Mouse (Mus musculus): ENCODE data around the gene Tpx2. TPM values are rescaled to one million over a fixed set of nuclear protein-coding genes. Genes with fewer than 3 reads are reported as not detected.

Tpx2 gene
- polyA plus RNA-seq, 1 experiment = 16.1 TPM

DNA sequence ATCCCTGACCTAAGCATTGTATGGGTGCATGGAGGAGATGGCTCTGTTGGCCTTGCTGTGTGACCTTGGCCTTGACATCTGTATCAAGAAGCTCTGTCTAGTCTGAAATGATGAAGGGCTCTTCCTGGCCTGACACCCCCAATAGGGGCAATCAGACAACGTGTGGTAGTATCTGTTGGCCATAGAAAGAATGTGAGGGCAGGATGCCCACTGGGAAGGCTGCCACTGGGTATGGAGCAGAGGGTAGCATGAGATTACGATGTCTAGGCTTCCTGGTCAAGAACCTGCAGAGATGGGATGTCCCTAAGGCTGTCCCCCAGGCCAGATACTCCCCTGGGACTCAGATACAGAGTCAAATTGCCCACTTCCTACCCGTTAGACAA is 81.2 kb downstream of the Tpx2 start:
- DNase-seq = no peak
- no peaks in the 10 kb centered on the region for H3K36me3 ChIP-seq (ENCODE audit: control insufficient read depth, insufficient read depth, low read length)
- WGBS = 88% methylated on average over 3 of the region's 3 CpGs
- TF ChIP-seq POLR2A (IDR thresholded peaks at IDR 0.05; ENCODE audit: control insufficient read depth, extremely low read depth, insufficient read depth, low read length, poor library complexity) (no peak), CTCF (IDR thresholded peaks at IDR 0.05; ENCODE audit: borderline replicate concordance, control insufficient read depth, extremely low read depth, insufficient read depth, low read length, poor library complexity) (no peak)
- H3K4me3 ChIP-seq (ENCODE audit: control insufficient read depth, insufficient read depth, low read length) = no peak overlapping the region
- H3K4me1 ChIP-seq (replicated peaks; ENCODE audit: control insufficient read depth, insufficient read depth, low read length) = no peaks in the 10 kb centered on the region
- H3K27me3 ChIP-seq (ENCODE audit: control insufficient read depth, insufficient read depth, low read length) = no peaks in the 10 kb centered on the region
- H3K27ac ChIP-seq (ENCODE audit: control insufficient read depth, insufficient read depth, low read length) = no peak overlapping the region

- 42% methylated on average over 2 of the region's 2 CpGs for WGBS
- Histone ChIP-seq H3K4me1 (replicated peaks; ENCODE audit: control insufficient read depth, insufficient read depth, low read length) (no peaks in the 10 kb centered on the region), H3K36me3 (ENCODE audit: control insufficient read depth, insufficient read depth, low read length) (no peaks in the 10 kb centered on the region), H3K27me3 (ENCODE audit: control insufficient read depth, insufficient read depth, low read length) (no peaks in the 10 kb centered on the region), H3K27ac (ENCODE audit: control insufficient read depth, insufficient read depth, low read length) (no peak overlapping the region), H3K4me3 (ENCODE audit: control insufficient read depth, insufficient read depth, low read length) (no peak overlapping the region)
- TF ChIP-seq CTCF (IDR thresholded peaks at IDR 0.05; ENCODE audit: borderline replicate concordance, control insufficient read depth, extremely low read depth, insufficient read depth, low read length, poor library complexity) (no peak), POLR2A (IDR thresholded peaks at IDR 0.05; ENCODE audit: control insufficient read depth, extremely low read depth, insufficient read depth, low read length, poor library complexity) (no peak)
- no peak for DNase-seq
These were observed 82.5 kb downstream of the Tpx2 start for GRCm38 (mm10) chr2:152930276-152930675.

- H3K27me3 ChIP-seq (ENCODE audit: control insufficient read depth, insufficient read depth, low read length) = no peaks in the 10 kb centered on the region
- no peak overlapping the region for H3K27ac ChIP-seq (ENCODE audit: control insufficient read depth, insufficient read depth, low read length)
- no peak for DNase-seq
- no peaks in the 10 kb centered on the region for H3K4me1 ChIP-seq (replicated peaks; ENCODE audit: control insufficient read depth, insufficient read depth, low read length)
- 92% methylated on average over 12 of the region's 12 CpGs for WGBS
- no peak overlapping the region for H3K4me3 ChIP-seq (ENCODE audit: control insufficient read depth, insufficient read depth, low read length)
- H3K36me3 ChIP-seq (ENCODE audit: control insufficient read depth, insufficient read depth, low read length) = no peaks in the 10 kb centered on the region
- TF ChIP-seq CTCF (IDR thresholded peaks at IDR 0.05; ENCODE audit: borderline replicate concordance, control insufficient read depth, extremely low read depth, insufficient read depth, low read length, poor library complexity) (no peak), POLR2A (IDR thresholded peaks at IDR 0.05; ENCODE audit: control insufficient read depth, extremely low read depth, insufficient read depth, low read length, poor library complexity) (no peak)
These were observed 83.8 kb downstream of the Tpx2 start for GRCm38 (mm10) chr2:152931456-152932160.

DNA sequence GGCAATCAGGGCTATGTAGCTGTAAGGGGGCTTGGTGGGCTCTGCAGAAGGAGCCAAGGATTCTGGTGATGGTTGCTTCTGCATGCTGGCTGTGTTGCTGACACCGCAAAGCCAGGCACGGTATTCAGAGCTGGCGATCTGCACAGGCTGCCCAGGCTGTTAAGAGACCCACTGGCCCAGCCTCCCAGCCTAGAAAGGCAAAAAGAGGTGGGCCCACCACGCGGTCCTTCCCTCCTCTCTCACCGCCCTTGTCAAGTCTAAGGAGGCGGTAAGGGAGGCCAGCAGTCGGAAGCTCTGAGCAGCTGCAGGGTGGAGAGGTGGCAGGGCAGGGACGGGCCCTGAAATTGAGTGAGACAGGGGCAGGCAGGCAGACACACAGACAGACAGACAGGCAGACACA is 85.3 kb downstream of the Tpx2 start, which contains the start of gene Foxs1:
Foxs1 (minus strand) TSS at position 161 of the 400 bp plus-strand sequence.
- TF ChIP-seq CTCF (IDR thresholded peaks at IDR 0.05; ENCODE audit: borderline replicate concordance, control insufficient read depth, extremely low read depth, insufficient read depth, low read length, poor library complexity) = no peak
- no peak for TF ChIP-seq POLR2A (IDR thresholded peaks at IDR 0.05; ENCODE audit: control insufficient read depth, extremely low read depth, insufficient read depth, low read length, poor library complexity)
- H3K4me1 ChIP-seq (replicated peaks; ENCODE audit: control insufficient read depth, insufficient read depth, low read length) = no peaks in the 10 kb centered on the region
- H3K4me3 ChIP-seq (ENCODE audit: control insufficient read depth, insufficient read depth, low read length) = no peak within 1 kb of the TSS
- 22% methylated on average over 9 of the region's 9 CpGs for WGBS
- no peak for DNase-seq
- H3K27me3 ChIP-seq (ENCODE audit: control insufficient read depth, insufficient read depth, low read length) = no peaks in the 10 kb centered on the region
- no peak within 1 kb of the TSS for H3K27ac ChIP-seq (ENCODE audit: control insufficient read depth, insufficient read depth, low read length)
- no peaks in the 10 kb centered on the region for H3K36me3 ChIP-seq (ENCODE audit: control insufficient read depth, insufficient read depth, low read length)

DNA sequence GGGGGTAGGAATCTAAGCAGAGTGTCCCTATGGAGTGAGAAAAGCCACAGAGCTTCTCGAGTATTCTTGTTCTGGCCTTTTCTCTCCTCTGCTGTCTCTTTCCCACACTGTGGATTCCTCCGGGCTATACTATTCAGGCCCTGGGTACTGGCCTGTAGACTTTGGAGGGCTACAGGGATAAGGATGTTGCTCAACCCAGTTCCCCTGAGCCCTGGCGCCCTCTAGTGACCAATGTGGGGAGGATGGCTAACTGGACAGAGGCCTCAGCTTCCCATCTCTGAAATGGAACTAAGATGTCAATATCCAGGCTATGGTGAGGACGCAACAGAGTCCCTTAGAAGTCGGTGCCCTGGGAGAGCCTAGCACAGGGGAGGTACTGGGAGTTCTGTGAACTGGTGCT is 85.8 kb downstream of the Tpx2 start:
- Histone ChIP-seq H3K27ac (ENCODE audit: control insufficient read depth, insufficient read depth, low read length) (no peak overlapping the region), H3K4me3 (ENCODE audit: control insufficient read depth, insufficient read depth, low read length) (no peak overlapping the region), H3K27me3 (ENCODE audit: control insufficient read depth, insufficient read depth, low read length) (no peaks in the 10 kb centered on the region), H3K4me1 (replicated peaks; ENCODE audit: control insufficient read depth, insufficient read depth, low read length) (no peaks in the 10 kb centered on the region), H3K36me3 (ENCODE audit: control insufficient read depth, insufficient read depth, low read length) (no peaks in the 10 kb centered on the region)
- WGBS = 51% methylated on average over 5 of the region's 5 CpGs
- TF ChIP-seq POLR2A (IDR thresholded peaks at IDR 0.05; ENCODE audit: control insufficient read depth, extremely low read depth, insufficient read depth, low read length, poor library complexity) (no peak), CTCF (IDR thresholded peaks at IDR 0.05; ENCODE audit: borderline replicate concordance, control insufficient read depth, extremely low read depth, insufficient read depth, low read length, poor library complexity) (peak; percentile 56; the same call in 1 of the 2 replicates)
- peak; percentile 45 for DNase-seq

GRCm38 (mm10) chr2:152939846-152940245 is 92.1 kb downstream of the Tpx2 start:
- Histone ChIP-seq H3K27ac (ENCODE audit: control insufficient read depth, insufficient read depth, low read length) (no peak overlapping the region), H3K4me1 (replicated peaks; ENCODE audit: control insufficient read depth, insufficient read depth, low read length) (peaks cover 12% of the 10 kb centered on the region; the same call in 1 of the 2 replicates), H3K4me3 (ENCODE audit: control insufficient read depth, insufficient read depth, low read length) (no peak overlapping the region), H3K27me3 (ENCODE audit: control insufficient read depth, insufficient read depth, low read length) (peaks cover 5% of the 10 kb centered on the region; the same call in 1 of the 2 replicates), H3K36me3 (ENCODE audit: control insufficient read depth, insufficient read depth, low read length) (no peaks in the 10 kb centered on the region)
- peak; percentile 58 for DNase-seq
- 2% methylated on average over 4 of the region's 4 CpGs for WGBS
- no peak for TF ChIP-seq POLR2A (IDR thresholded peaks at IDR 0.05; ENCODE audit: control insufficient read depth, extremely low read depth, insufficient read depth, low read length, poor library complexity)
- TF ChIP-seq CTCF (IDR thresholded peaks at IDR 0.05; ENCODE audit: borderline replicate concordance, control insufficient read depth, extremely low read depth, insufficient read depth, low read length, poor library complexity) = peak; percentile 87; the same call in 1 of the 2 replicates

Data from thymus, adult 2 months (tissue).